Mouse (Mus musculus) brain, embryonic 14.5 days (tissue): ENCODE results near the gene Nmrk1. TPM values are rescaled to one million over a fixed set of nuclear protein-coding genes. Genes with fewer than 3 reads are reported as not detected.

ENCODE experiments used
- DNase-seq: peaks from one replicate; pipeline ENCODE4 v3.0.0-alpha.2; 2011; ENCODE audit warnings: low read depth
- CTCF ChIP-seq: fragments of 200-500 bp; IDR thresholded peaks from 2 replicates; pipeline ENCODE4 v1.5.1; 2012; ENCODE audit warnings: inconsistent platforms, mild to moderate bottlenecking, moderate library complexity, borderline replicate concordance; ENCODE audit not compliant: insufficient read depth, insufficient read length; ENCODE audit errors: extremely low read depth
- POLR2A ChIP-seq: fragments of 200-500 bp; IDR thresholded peaks from 2 replicates; pipeline ENCODE4 v1.6.1; 2012; ENCODE audit warnings: mild to moderate bottlenecking, inconsistent platforms, borderline replicate concordance; ENCODE audit not compliant: poor library complexity, insufficient read depth, insufficient read length, severe bottlenecking; ENCODE audit errors: extremely low read depth
- polyA plus RNA-seq: library from polyadenylated mRNA; depleted of rRNA; stranded (reverse); fragments of >200 nt; gene quantifications from 2 replicates; pipeline ENCODE4 v1.2.3, GENCODE M21; 2012

The Nmrk1 gene
- polyA plus RNA-seq, 1 experiment, result 4.6 TPM

DNA sequence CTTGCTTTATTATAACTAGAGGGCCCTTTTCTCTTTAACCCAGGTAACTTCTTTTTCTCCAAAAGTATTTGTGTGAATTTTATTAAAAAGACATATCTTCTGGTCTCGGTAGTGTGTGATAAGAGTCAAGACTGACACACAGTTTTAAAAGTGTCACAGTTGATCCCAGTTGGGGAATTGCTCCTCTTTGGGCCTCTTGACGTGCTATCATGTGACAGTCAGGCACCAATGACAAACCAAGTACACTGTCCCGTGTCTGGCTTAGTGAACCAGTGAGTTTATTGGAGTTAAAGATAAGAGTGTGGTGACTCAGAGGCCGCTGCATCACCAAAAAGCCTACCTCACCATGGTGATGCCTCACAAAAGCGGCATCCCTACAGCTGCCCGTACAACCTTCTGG, 12.3 kb downstream of the Nmrk1 start:
- TF ChIP-seq POLR2A, result no peak
- TF ChIP-seq CTCF, result no peak
- no peak for DNase-seq

GRCm38 (mm10) chr19:18646397-18646796, 14.6 kb downstream of the Nmrk1 start:
- no peak for DNase-seq
- TF ChIP-seq CTCF (no peak), POLR2A (no peak)

GRCm38 (mm10) chr19:18646853-18647420, 15.2 kb downstream of the Nmrk1 start:
- TF ChIP-seq POLR2A (no peak), CTCF (no peak)
- DNase-seq, result no peak

DNA sequence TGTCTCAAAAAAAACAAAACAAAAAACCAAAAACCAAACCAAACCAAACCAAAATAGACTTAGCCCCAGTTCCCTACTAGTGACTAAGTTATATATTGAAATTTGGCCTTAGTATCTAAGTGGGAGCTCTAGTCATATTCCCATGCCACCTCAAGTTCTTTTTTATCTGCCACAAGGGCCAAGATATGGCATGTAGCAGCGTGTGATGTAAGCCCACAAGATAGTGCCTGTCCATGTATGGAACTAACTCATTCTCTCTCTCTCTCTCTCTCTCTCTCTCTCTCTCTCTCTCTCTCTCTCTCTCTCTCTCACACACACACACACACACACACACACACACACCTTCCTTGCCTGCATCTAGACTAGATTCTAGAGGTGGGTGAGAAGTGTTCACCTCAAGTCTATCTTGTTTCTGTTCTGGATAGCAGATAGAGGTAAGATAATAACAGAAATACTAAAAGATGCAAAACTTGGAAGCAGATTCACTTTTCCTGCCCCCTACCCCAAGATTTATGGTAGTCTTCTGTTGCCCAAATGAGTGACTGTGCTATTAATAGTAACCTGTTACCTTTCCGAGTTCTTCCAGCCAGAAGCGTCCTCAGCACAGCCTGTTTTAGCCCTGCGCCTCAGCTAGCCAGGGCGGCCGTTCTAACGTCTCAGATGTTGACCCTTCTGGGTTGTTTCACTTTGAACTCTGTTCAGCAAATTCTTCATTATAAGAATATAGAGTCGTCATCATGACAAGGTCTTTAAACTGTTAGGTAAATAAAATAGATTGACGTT, 16.2 kb downstream of the Nmrk1 start:
- no peak for DNase-seq
- TF ChIP-seq POLR2A (no peak), CTCF (no peak)

DNA sequence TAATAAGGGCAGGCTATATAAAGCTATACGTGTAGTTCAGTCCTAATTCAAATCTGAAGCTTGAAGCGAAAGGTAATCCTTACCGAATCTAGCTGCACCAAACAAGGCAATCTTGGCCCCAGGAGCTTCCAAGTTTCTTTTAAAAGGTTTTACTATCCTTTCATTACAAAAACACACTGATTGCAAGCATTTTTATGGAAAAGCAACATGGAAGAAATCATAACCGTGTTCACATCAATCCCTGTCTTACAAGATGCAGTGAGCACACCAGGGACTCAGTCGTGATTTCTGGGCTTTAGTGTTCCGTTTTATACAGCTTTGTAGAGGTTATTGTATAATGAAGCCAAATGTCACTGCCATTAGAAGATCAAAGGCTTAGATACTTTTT, 16.8 kb downstream of the Nmrk1 start:
- TF ChIP-seq POLR2A (no peak), CTCF (no peak)
- DNase-seq, result no peak

GRCm38 (mm10) chr19:18649955-18650354, 18.2 kb downstream of the Nmrk1 start:
- DNase-seq, result no peak
- no peak for TF ChIP-seq CTCF
- no peak for TF ChIP-seq POLR2A

DNA sequence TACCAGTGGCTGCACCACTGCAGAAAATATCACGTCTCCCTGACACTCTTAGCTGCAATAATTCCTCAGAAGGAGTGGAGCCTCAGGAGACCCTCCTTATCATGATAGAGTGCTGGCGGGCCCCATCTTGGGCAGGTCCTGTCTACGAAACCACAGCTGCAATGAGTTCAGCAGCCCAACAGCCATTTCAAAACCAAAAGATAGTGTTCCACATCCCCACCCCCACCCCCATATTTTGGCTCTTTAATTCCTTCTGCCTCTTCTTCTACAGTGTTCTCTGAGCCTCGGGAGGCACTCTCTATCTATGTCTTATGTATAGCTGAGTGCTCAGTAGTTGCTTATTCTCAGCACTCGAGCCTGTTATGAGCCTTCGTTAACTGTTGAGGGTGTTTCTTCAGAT, 18.7 kb downstream of the Nmrk1 start:
- DNase-seq, result no peak
- TF ChIP-seq CTCF (no peak), POLR2A (no peak)

DNA sequence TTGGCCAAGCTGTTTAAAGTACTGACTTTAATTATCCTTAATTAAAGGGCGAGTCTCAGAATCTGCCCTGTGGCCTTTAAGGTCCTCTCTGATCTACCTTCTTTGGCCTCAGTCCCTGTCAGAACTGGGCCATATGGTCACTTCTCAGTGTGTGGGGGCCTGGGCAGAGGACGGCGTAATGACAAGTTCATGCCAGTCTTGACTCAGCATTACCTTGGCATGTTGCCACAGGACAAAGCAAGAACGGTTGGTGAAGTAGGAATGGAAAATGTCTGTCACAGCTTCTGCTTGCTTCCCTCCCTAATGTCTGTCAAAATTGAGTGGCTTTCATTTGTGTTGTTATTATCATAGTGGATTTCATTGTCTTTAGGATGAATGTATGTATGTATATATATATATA, 20.8 kb downstream of the Nmrk1 start:
- no peak for DNase-seq
- TF ChIP-seq CTCF (no peak), POLR2A (no peak)

DNA sequence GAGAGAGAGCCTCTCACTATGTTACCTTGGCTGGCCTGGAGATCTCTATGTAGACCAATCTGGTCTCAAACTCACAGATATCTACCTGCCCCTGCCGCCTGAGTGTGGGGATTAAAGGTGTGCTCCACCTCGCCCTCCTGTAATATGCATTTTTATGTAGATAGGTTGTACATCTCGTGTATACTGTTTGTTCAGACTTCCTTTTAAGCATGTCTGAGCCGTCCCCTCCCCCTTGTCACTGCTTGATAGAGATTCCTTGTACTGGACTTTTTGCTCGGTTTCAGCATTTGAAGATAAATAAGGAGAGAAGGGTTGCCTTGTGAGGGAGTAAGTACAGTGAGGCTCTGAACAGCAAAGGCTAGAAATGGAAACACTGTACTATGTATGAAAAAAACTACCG, 21.3 kb downstream of the Nmrk1 start:
- no peak for DNase-seq
- TF ChIP-seq CTCF (no peak), POLR2A (no peak)

DNA sequence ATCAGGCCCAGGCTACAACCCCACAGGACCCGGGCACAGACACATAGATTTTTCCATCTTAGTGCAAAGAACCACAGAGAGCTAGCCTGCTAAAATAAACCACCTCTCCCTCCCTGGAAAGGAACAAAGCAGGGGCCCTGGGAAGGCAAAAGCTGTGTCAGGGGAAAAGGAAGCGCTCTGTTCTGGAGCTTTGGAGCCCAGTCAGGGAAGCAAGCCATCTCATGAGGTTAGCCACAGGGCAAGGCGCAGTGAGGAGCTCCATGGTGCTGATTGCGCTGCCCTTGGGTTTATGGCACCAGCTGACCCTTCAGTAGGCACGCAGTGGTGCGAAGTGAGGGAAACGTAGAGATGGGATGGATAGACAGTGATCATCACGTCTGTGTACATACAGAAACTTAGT, 22.6 kb downstream of the Nmrk1 start:
- TF ChIP-seq CTCF (no peak), POLR2A (no peak)
- DNase-seq, result no peak

GRCm38 (mm10) chr19:18654984-18655383, 23.2 kb downstream of the Nmrk1 start:
- TF ChIP-seq CTCF (no peak), POLR2A (no peak)

GRCm38 (mm10) chr19:18655999-18656398, 24.2 kb downstream of the Nmrk1 start:
- TF ChIP-seq POLR2A, result no peak
- TF ChIP-seq CTCF, result no peak
- DNase-seq, result no peak

More at GRCm38 (mm10) chr19:18654984-18655383, 23.2 kb downstream of the Nmrk1 start:
- DNase-seq, result no peak

DNA sequence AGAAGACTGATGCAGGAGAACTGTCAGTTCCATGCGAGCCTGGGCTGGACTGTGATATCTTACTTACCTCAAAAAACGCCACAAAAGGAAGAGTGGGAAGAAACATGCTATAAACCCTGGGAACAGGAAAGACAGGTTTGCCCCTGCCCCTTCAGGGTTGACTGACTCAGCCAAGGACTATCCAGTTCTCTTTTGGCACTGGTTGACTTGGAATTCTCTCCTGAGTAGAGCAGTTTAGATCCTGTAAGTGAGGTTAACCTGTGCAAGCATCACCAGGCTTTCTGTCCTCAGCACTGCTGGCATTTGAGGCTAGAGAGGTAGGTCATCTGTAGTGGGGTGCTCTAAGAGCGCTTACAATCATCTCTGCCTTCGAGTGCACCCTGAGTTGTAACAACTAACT, 26.7 kb downstream of the Nmrk1 start:
- DNase-seq, result no peak
- no peak for TF ChIP-seq CTCF
- no peak for TF ChIP-seq POLR2A
